Mouse (Mus musculus) embryonic fibroblast, embryonic 13.5 days (primary cell): ENCODE data around the gene Mapk6.

Source experiments
- CTCF ChIP-seq: IDR thresholded peaks from 2 replicates; pipeline ENCODE4 v1.5.1; 2011; ENCODE audit warnings: mild to moderate bottlenecking, control low read depth, low read length, moderate library complexity, borderline replicate concordance; ENCODE audit not compliant: insufficient read depth
- POLR2A ChIP-seq: IDR thresholded peaks from 2 replicates; pipeline ENCODE4 v1.6.1; 2011; ENCODE audit warnings: low read depth, mild to moderate bottlenecking, control low read depth, low read length, moderate library complexity

GRCm38 (mm10) chr9:75348641-75349040 lies 61.2 kb downstream of the Mapk6 start:
- TF ChIP-seq CTCF (no peak), POLR2A (no peak)
